Mouse (Mus musculus) small intestine, adult 2 months (tissue): Measurements from ENCODE around the gene Epb41l5. TPM values are rescaled to one million over a fixed set of nuclear protein-coding genes. Genes with fewer than 3 reads are reported as not detected.

Experiments
- H3K27ac ChIP-seq: fragments of 200-500 bp; 2 replicates; pipeline ENCODE4 v1.5.1; 2012; ENCODE audit warnings: low read depth, low read length, control low read depth, inconsistent platforms; ENCODE audit not compliant: insufficient read depth
- H3K27me3 ChIP-seq: fragments of 200-500 bp; 2 replicates; pipeline ENCODE4 v1.6.1; 2012; ENCODE audit warnings: mild to moderate bottlenecking, moderate library complexity, low read length, inconsistent platforms; ENCODE audit not compliant: control insufficient read depth, insufficient read depth
- H3K36me3 ChIP-seq: fragments of 200-500 bp; 2 replicates; pipeline ENCODE4 v1.6.1; 2012; ENCODE audit warnings: mild to moderate bottlenecking, low read length, control low read depth, inconsistent platforms; ENCODE audit not compliant: control insufficient read depth, insufficient read depth
- H3K4me1 ChIP-seq: fragments of 200-500 bp; 2 replicates; pipeline ENCODE4 v1.6.1; 2012; ENCODE audit warnings: low read length, inconsistent platforms, mixed read lengths; ENCODE audit not compliant: control insufficient read depth, insufficient read depth, insufficient read length
- H3K4me3 ChIP-seq: fragments of 200-500 bp; 2 replicates; pipeline ENCODE4 v1.5.1; 2012; ENCODE audit warnings: low read depth, mild to moderate bottlenecking, control low read depth, inconsistent platforms, low read length, moderate library complexity
- CTCF ChIP-seq: fragments of 200-500 bp; IDR thresholded peaks from 2 replicates; pipeline ENCODE4 v1.5.1; 2012; ENCODE audit warnings: low read depth, mild to moderate bottlenecking, control low read depth, inconsistent platforms, low read length, moderate library complexity, mixed read lengths; ENCODE audit not compliant: insufficient replicate concordance, insufficient read length; ENCODE audit errors: extremely low read depth
- POLR2A ChIP-seq: fragments of 200-500 bp; IDR thresholded peaks from 2 replicates; pipeline ENCODE4 v1.6.1; 2012; ENCODE audit warnings: low read depth, mild to moderate bottlenecking, control low read depth, inconsistent platforms, low read length, moderate library complexity
- WGBS: fragments of 180-500 bp; shearing (Covaris S2); methylation state at CpG from one replicate; pipeline ENCODE4 v1.1.7; 2018; 5-methylcytosine and 5-hydroxymethylcytosine counted together
- polyA plus RNA-seq: library from polyadenylated mRNA; depleted of rRNA; stranded (reverse); fragments of >200 nt; gene quantifications from 2 replicates; pipeline ENCODE4 v1.2.3, GENCODE M21; 2012; rRNA removed

Gene Epb41l5
- polyA plus RNA-seq, 1 experiment: 2.2 TPM

DNA sequence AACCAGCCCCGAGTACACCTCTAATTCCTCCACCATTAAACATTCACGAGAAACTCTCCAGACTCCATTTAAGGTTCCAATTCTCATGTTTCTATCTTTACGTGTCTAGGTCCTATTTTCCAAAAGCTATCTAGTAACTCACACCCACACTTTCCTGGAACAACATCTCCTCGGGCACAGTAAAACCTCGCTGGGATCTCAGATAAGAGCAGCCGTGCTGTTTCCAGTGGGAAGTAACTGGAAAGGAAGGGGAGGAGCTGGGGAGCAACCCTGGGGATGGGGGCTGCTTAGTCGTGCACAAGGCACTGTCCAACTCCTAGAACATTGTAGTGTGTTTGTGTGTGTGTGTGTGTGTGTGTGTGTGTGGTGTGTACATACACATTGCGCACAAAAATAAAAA lies 146.9 kb downstream of the Epb41l5 start:
- TF ChIP-seq CTCF (no peak), POLR2A (no peak)
- no peak overlapping the region for H3K4me3 ChIP-seq
- 0 out of 2 replicates have a peak, but pooled peaks cover 3% of the 10 kb centered on the region for H3K36me3 ChIP-seq
- 68% methylated on average over 8 of the region's 8 CpGs for WGBS
- no peak overlapping the region for H3K27ac ChIP-seq
- H3K27me3 ChIP-seq: no peaks in the 10 kb centered on the region
- H3K4me1 ChIP-seq: peaks cover 21% of the 10 kb centered on the region

DNA sequence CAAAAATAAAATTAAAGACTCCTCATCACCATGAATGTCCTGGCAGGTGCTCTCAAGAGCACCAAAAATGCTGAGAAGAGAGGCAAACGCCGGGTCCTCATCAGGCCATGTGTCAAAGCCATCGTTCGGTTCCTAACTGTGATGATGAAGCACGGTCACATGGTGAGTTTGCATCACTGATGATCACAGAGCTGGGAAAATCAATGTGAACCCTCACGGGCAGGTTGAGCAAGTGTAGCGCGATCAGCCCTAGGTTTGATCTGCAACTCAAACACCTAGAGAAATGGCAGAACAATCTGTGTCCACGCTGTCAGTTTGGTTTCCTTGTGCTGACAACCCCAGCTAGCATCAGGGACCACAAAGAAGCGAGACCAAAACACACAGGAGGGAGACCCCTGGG lies 149.3 kb downstream of the Epb41l5 start:
- H3K4me3 ChIP-seq: no peak overlapping the region
- H3K27ac ChIP-seq: no peak overlapping the region; the same call in 1 of the 2 replicates
- H3K27me3 ChIP-seq: no peaks in the 10 kb centered on the region
- TF ChIP-seq POLR2A (no peak), CTCF (no peak)
- H3K36me3 ChIP-seq: 0 out of 2 replicates have a peak, but pooled peaks cover 3% of the 10 kb centered on the region
- WGBS: 90% methylated on average over 10 of the region's 10 CpGs
- peaks cover 18% of the 10 kb centered on the region for H3K4me1 ChIP-seq

DNA sequence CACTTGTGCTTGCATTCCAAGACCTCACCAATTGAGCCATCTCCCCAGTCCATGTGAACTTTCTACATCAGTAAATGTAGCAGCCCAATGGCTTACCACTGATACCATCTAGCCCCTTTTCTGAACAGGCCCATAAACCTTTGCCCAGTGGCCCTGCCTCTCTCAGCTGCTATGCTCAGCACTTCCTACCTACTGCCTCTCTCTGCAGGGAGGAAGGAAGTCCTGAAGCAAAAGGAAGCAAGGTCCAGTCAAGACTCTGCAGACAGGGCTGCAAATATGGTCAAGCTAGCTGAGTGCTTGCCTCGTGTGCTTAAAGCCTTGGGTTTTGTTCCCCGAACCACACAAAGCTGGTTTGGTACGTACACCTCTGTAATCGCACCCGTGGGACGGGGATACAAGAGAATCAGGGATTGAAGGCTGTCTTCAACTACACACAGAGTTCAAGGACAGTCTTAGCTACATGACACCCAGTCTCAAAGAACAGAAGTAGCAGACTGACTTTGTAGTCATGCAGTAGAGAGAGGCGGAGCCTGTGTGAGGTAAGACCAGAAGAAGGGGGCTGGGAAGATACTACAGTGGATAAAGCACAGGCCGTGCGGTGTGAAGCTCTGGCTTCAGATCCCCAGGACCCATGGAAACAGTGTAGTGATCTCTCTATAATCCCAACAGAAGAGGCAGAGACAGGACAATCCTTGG lies 150.1 kb downstream of the Epb41l5 start:
- 0 out of 2 replicates have a peak, but pooled peaks cover 3% of the 10 kb centered on the region for H3K36me3 ChIP-seq
- TF ChIP-seq CTCF (no peak), POLR2A (no peak)
- peak overlapping the region; percentile 34 for H3K27ac ChIP-seq
- no peaks in the 10 kb centered on the region for H3K27me3 ChIP-seq
- no peak overlapping the region for H3K4me3 ChIP-seq
- peaks cover 18% of the 10 kb centered on the region for H3K4me1 ChIP-seq
- 76% methylated on average over 9 of the region's 9 CpGs for WGBS

DNA sequence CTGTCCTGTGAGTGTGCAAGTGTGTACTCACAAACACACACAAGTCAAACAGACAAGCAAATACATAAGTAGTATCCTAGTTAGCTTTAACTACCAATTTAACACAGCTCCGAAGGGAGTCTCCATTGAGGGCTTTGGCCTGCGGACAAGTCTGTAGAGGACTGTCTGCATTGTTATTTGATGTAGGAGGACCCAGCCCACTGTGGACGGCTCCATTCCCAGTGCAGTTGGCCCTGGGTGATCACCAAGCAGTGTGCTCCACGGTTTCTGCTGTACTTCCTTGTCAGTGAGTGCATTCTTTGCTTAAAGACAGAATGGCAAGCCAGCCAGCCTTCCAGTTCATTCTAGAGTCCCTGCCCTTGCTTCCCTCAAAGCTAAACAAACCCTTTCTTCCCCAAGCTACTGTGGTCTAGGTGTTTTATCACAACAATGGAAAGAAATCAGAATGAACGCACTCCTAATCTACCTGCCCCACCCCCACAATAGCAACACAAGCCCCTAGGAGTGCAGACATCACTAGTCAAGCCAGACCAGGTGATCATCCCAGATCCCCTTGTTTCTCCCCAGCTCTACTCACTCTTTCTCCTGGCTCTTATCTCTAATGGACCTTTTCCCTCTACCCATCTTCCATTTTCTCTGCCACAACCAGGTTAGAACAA lies 151.3 kb downstream of the Epb41l5 start:
- H3K27me3 ChIP-seq: no peaks in the 10 kb centered on the region
- H3K36me3 ChIP-seq: 0 out of 2 replicates have a peak, but pooled peaks cover 3% of the 10 kb centered on the region
- TF ChIP-seq POLR2A (no peak), CTCF (no peak)
- 80% methylated on average over 5 of the region's 5 CpGs for WGBS
- H3K4me3 ChIP-seq: no peak overlapping the region
- peaks cover 18% of the 10 kb centered on the region for H3K4me1 ChIP-seq
- no peak overlapping the region for H3K27ac ChIP-seq

DNA sequence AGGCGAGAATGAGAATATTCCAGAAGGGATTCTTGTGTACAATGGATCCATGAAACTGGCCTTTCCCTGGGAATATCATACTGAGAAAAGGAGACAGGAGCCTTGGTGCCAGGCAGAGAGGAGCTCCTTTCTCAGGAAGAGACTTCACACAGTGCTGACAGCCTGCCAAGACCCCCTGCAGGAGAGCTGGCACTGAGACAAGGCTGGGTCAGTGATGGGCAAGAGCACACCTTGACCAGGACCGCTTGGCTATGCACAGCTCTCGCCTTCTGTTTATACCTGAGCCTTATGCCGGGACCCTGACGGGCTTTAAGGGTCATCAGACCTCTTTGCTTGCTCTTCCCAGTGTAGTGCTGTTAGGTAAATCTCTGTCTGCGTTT lies 153.4 kb downstream of the Epb41l5 start:
- peaks cover 24% of the 10 kb centered on the region for H3K4me1 ChIP-seq
- TF ChIP-seq CTCF (no peak), POLR2A (no peak)

More for the DNA sequence above, 153.4 kb downstream of the Epb41l5 start:
- H3K4me3 ChIP-seq: no peak overlapping the region
- H3K36me3 ChIP-seq: no peaks in the 10 kb centered on the region
- WGBS: 90% methylated on average over 6 of the region's 6 CpGs
- H3K27ac ChIP-seq: no peak overlapping the region
- no peaks in the 10 kb centered on the region for H3K27me3 ChIP-seq

Other genes starting within 250 kb of the Epb41l5 start
- gene Inhbb, start 226.8 kb downstream of the Epb41l5 start, polyA plus RNA-seq: 1.3 and 1.6 TPM in 2 replicates
- gene Ralb, start 144.2 kb downstream of the Epb41l5 start, polyA plus RNA-seq: 20.3 and 42.4 TPM in 2 replicates
- 18.6 and 22.2 TPM in 2 replicates for gene Tmem185b, start 122.8 kb downstream of the Epb41l5 start, polyA plus RNA-seq
- 0.44 and 2.7 TPM in 2 replicates for gene Ptpn4, start 188.6 kb upstream of the Epb41l5 start, polyA plus RNA-seq